Mouse (Mus musculus) lung, postnatal 0 days (tissue): Measurements from ENCODE around the gene Plaur. TPM values are rescaled to one million over a fixed set of nuclear protein-coding genes. Genes with fewer than 3 reads are reported as not detected.
A peak's percentile ranks its signal among the peaks of the same experiment; 100 is the strongest.

ENCODE experiments used
- ATAC-seq: fragments of 200-750 bp; cut with Nextera tagmentation; 2 replicates; pipeline ENCODE4 v1.8.0; 2017; ENCODE audit warnings: moderate library complexity
- DNase-seq: peaks from one replicate; pipeline ENCODE4 v3.0.0-alpha.2; 2016; ENCODE audit warnings: low spot score
- H3K27ac ChIP-seq: fragments of 300-500 bp; sonication (generic); 2 replicates; pipeline ENCODE4 v1.5.1; 2014; ENCODE audit warnings: antibody characterized with exemption, mild to moderate bottlenecking, low read length, mixed read lengths
- H3K27me3 ChIP-seq: fragments of 300-500 bp; sonication (generic); replicated peaks from 2 replicates; pipeline ENCODE4 v1.6.1; 2014; ENCODE audit warnings: low read length, mixed read lengths; ENCODE audit not compliant: insufficient read depth
- H3K36me3 ChIP-seq: fragments of 300-500 bp; sonication (generic); 2 replicates; pipeline ENCODE4 v1.6.1; 2014; ENCODE audit warnings: low read length, mixed read lengths; ENCODE audit not compliant: insufficient read depth
- H3K4me1 ChIP-seq: fragments of 300-500 bp; sonication (generic); 2 replicates; pipeline ENCODE4 v1.6.1; 2014; ENCODE audit warnings: antibody characterized with exemption, low read depth, low read length, mixed read lengths; ENCODE audit not compliant: insufficient read depth
- H3K4me2 ChIP-seq: fragments of 300-500 bp; sonication (generic); replicated peaks from 2 replicates; pipeline ENCODE4 v1.6.1; 2014; ENCODE audit warnings: low read depth, mild to moderate bottlenecking, low read length, moderate library complexity, mixed read lengths
- H3K4me3 ChIP-seq: fragments of 300-500 bp; sonication (generic); 2 replicates; pipeline ENCODE4 v1.5.1; 2014; ENCODE audit warnings: low read depth, low read length
- H3K9ac ChIP-seq: fragments of 300-500 bp; sonication (generic); replicated peaks from 2 replicates; pipeline ENCODE4 v1.6.1; 2014; ENCODE audit warnings: low read depth, mild to moderate bottlenecking
- H3K9me3 ChIP-seq: fragments of 300-500 bp; sonication (generic); 2 replicates; pipeline ENCODE4 v1.6.1; 2016; ENCODE audit warnings: low read length, mixed read lengths
- CTCF ChIP-seq: IDR thresholded peaks from 2 replicates; pipeline ENCODE4 v1.5.1; 2016; ENCODE audit warnings: antibody characterized with exemption, mild to moderate bottlenecking
- EP300 ChIP-seq: IDR thresholded peaks from 2 replicates; pipeline ENCODE4 v1.6.1; 2016; ENCODE audit warnings: antibody characterized with exemption, mild to moderate bottlenecking, control low read depth
- WGBS: fragments of 180-500 bp; shearing (Covaris S2); extraction: QIAGEN DNeasy Blood & Tissue Kit; methylation state at CpG from one replicate; pipeline ENCODE4 v1.1.7; 2014; 5-methylcytosine and 5-hydroxymethylcytosine counted together
- polyA plus RNA-seq: library from polyadenylated mRNA; unstranded; fragments of >200 nt; fragmentation: Nextera tagmentation; extraction: Ambion mirVana; gene quantifications from 2 replicates; pipeline ENCODE4 v1.2.1, GENCODE M21; 2015

The Plaur gene
- polyA plus RNA-seq, 1 experiment from 2014 or later: 72.0 TPM

DNA sequence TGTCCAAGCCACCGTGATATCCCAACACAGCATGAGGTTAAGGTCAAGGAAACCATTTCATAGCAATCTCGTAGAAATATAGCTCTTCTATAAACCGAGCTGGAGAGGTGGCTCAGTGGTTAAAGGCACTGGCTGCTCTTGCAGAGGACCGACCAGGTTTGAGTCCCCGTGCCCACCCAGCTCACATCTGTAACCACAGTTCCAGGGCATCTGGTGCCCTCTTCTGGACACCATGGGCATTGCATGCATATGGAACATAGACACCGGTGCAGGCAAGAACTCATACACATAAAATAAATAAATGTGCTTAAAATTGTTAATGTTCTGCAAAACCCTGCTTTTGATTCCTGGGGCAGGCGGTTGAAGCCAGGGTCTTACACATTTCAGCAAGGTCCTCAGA, 10.7 kb downstream of the Plaur start:
- no peak overlapping the region for H3K4me3 ChIP-seq
- WGBS: 72% methylated on average over 7 of the region's 7 CpGs
- H3K9me3 ChIP-seq: no peaks in the 10 kb centered on the region
- H3K4me1 ChIP-seq: no peaks in the 10 kb centered on the region
- no peak for ATAC-seq
- H3K27ac ChIP-seq: no peak overlapping the region
- DNase-seq: no peak
- no peak overlapping the region for H3K9ac ChIP-seq
- TF ChIP-seq CTCF (peak; percentile 79), EP300 (no peak)
- peaks cover 9% of the 10 kb centered on the region; the same call in 1 of the 2 replicates for H3K36me3 ChIP-seq
- H3K4me2 ChIP-seq: no peak overlapping the region
- no peaks in the 10 kb centered on the region for H3K27me3 ChIP-seq

- Histone ChIP-seq H3K27me3 (no peaks in the 10 kb centered on the region), H3K4me2 (no peak overlapping the region), H3K27ac (no peak overlapping the region), H3K4me1 (no peaks in the 10 kb centered on the region), H3K36me3 (peaks cover 9% of the 10 kb centered on the region; the same call in 1 of the 2 replicates), H3K4me3 (no peak overlapping the region), H3K9ac (no peak overlapping the region), H3K9me3 (no peaks in the 10 kb centered on the region)
- ATAC-seq (peak; percentile 42), DNase-seq (peak; percentile 76)
- no peak for TF ChIP-seq EP300
- peak; percentile 95 for TF ChIP-seq CTCF
- WGBS: 62% methylated on average over 10 of the region's 10 CpGs
These were observed 11.7 kb downstream of the Plaur start for GRCm38 (mm10) chr7:24473913-24474529.

- TF ChIP-seq EP300: peak; percentile 40; the same call in 1 of the 2 replicates
- peak; percentile 45 for TF ChIP-seq CTCF
- ATAC-seq: peak; percentile 66
- Histone ChIP-seq H3K9ac (no peak overlapping the region), H3K4me2 (no peak overlapping the region), H3K9me3 (no peaks in the 10 kb centered on the region), H3K27ac (0 out of 2 replicates have a peak overlapping the region, but pooled peaks have one; percentile 32), H3K36me3 (peaks cover 9% of the 10 kb centered on the region; the same call in 1 of the 2 replicates), H3K4me3 (no peak overlapping the region), H3K4me1 (no peaks in the 10 kb centered on the region), H3K27me3 (no peaks in the 10 kb centered on the region)
- peak; percentile 76 for DNase-seq
- 44% methylated on average over 21 of the region's 21 CpGs for WGBS
These were observed 12.7 kb downstream of the Plaur start for GRCm38 (mm10) chr7:24474811-24475506.

GRCm38 (mm10) chr7:24476338-24476737, 14.1 kb downstream of the Plaur start:
- no peak for ATAC-seq
- Histone ChIP-seq H3K27ac (no peak overlapping the region), H3K9me3 (no peaks in the 10 kb centered on the region), H3K9ac (no peak overlapping the region), H3K36me3 (peaks cover 9% of the 10 kb centered on the region; the same call in 1 of the 2 replicates), H3K4me2 (no peak overlapping the region), H3K4me3 (no peak overlapping the region), H3K27me3 (peaks cover 8% of the 10 kb centered on the region; the same call in 1 of the 2 replicates), H3K4me1 (peaks cover under 1% of the 10 kb centered on the region; the same call in 1 of the 2 replicates)
- 81% methylated on average over 8 of the region's 8 CpGs for WGBS
- no peak for DNase-seq
- TF ChIP-seq EP300 (no peak), CTCF (no peak)

DNA sequence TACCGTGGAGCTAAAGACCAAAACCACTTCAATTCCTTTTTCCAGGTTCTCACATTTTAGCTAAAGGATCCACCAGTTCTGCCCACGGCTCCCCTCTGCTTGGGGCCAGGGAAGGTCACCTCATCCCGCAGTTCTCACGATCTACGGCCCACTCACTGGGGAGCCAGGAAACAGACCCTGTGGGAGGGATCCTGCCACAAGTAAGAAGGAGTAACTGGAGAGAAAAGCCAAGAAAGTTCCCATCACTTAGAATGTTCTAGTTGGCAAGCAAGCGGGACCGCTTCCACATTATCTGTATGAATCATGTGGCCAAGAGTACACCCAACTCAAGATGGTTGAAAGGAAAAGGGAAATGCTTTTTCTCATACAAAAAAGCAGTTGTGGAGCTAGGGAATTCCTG, 14.6 kb downstream of the Plaur start:
- no peak overlapping the region for H3K27ac ChIP-seq
- TF ChIP-seq CTCF (no peak), EP300 (no peak)
- WGBS: 88% methylated on average over 7 of the region's 7 CpGs
- H3K4me2 ChIP-seq: no peak overlapping the region
- H3K9ac ChIP-seq: no peak overlapping the region
- no peak overlapping the region for H3K4me3 ChIP-seq
- no peaks in the 10 kb centered on the region for H3K9me3 ChIP-seq
- DNase-seq: no peak
- H3K36me3 ChIP-seq: peaks cover 9% of the 10 kb centered on the region; the same call in 1 of the 2 replicates
- ATAC-seq: no peak
- H3K27me3 ChIP-seq: peaks cover 12% of the 10 kb centered on the region; the same call in 1 of the 2 replicates
- H3K4me1 ChIP-seq: peaks cover 4% of the 10 kb centered on the region; the same call in 1 of the 2 replicates

GRCm38 (mm10) chr7:24478911-24479310, 16.6 kb downstream of the Plaur start:
- Histone ChIP-seq H3K27me3 (peaks cover 12% of the 10 kb centered on the region; the same call in 1 of the 2 replicates), H3K4me2 (no peak overlapping the region), H3K9me3 (no peaks in the 10 kb centered on the region), H3K4me3 (no peak overlapping the region), H3K9ac (no peak overlapping the region), H3K36me3 (no peaks in the 10 kb centered on the region), H3K27ac (no peak overlapping the region), H3K4me1 (peaks cover 4% of the 10 kb centered on the region; the same call in 1 of the 2 replicates)
- ATAC-seq (no peak), DNase-seq (no peak)
- no peak for TF ChIP-seq CTCF
- no peak for TF ChIP-seq EP300
- WGBS: 72% methylated on average over 5 of the region's 5 CpGs
